Mouse (Mus musculus): ENCODE results near the gene Arpp21. TPM values are rescaled to one million over a fixed set of nuclear protein-coding genes. Genes with fewer than 3 reads are reported as not detected.

The Arpp21 gene
- polyA plus RNA-seq, 1 experiment from 2014 or later = 1.0 TPM

DNA sequence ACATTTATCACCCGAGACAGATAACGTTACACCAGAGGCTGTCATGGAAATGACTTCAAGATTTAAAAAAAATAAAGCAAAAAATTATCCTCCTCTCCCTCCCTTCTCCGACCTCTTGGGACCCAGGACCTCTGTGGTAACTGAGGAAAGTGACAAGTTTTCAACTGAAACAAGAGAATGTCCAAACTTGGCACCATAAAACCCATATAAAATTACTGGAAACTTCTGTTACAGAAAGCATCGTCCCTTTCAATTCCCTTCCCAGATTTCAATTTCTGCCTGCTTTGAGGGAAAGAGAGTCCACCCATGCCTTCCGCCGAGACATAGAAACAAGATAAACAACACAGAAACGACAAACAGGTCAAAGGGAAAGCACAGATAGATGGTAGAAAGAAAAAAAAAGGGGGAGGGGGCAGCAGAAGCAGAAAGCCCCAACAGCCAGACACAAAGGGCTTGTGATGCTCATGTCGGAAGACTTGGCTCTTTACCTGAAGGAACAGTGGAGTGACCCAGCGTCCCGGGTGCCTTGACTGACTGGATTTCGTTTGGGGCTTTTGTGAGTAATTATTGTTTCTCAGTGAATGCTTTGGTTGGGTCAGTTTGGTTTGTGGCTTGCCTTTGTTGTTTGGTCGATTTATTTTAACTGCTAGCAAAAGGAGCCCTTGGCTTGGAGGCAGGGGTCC lies 1.8 kb downstream of the Arpp21 start:
- ATAC-seq (replicated peaks; ENCODE audit: low FRiP score, low TSS enrichment, low read depth) = no peak
- WGBS = 18% methylated on average over 12 of the region's 12 CpGs
- no peaks in the 10 kb centered on the region for H3K9me3 ChIP-seq (ENCODE audit: control insufficient read depth, low read length)
- H3K27ac ChIP-seq (ENCODE audit: low read depth) = no peak overlapping the region
- no peak for DNase-seq (ENCODE audit: low spot score)
- no peaks in the 10 kb centered on the region for H3K36me3 ChIP-seq (ENCODE audit: control insufficient read depth, insufficient read depth, low read length)
- H3K9ac ChIP-seq (ENCODE audit: low read length) = no peak overlapping the region
- H3K4me1 ChIP-seq (replicated peaks; ENCODE audit: control insufficient read depth, insufficient read depth, low read length) = 0 out of 2 replicates have a peak, but pooled peaks cover 3% of the 10 kb centered on the region
- peak overlapping the region; percentile 28; the same call in 1 of the 2 replicates for H3K4me3 ChIP-seq (ENCODE audit: low read depth, low read length)
- peaks cover 67% of the 10 kb centered on the region for H3K27me3 ChIP-seq (replicated peaks; ENCODE audit: control insufficient read depth, insufficient read depth, low read length)
- H3K4me2 ChIP-seq (ENCODE audit: low read length) = peak overlapping the region; percentile 47

- no peaks in the 10 kb centered on the region for H3K9me3 ChIP-seq (ENCODE audit: control insufficient read depth, low read length)
- WGBS = 71% methylated on average over 6 of the region's 6 CpGs
- H3K27me3 ChIP-seq (replicated peaks; ENCODE audit: control insufficient read depth, insufficient read depth, low read length) = peaks cover 65% of the 10 kb centered on the region
- no peak overlapping the region for H3K4me3 ChIP-seq (ENCODE audit: low read depth, low read length)
- H3K4me2 ChIP-seq (ENCODE audit: low read length) = no peak overlapping the region
- no peak for ATAC-seq (replicated peaks; ENCODE audit: low FRiP score, low TSS enrichment, low read depth)
- H3K9ac ChIP-seq (ENCODE audit: low read length) = no peak overlapping the region
- DNase-seq (ENCODE audit: low spot score) = no peak
- H3K4me1 ChIP-seq (replicated peaks; ENCODE audit: control insufficient read depth, insufficient read depth, low read length) = 0 out of 2 replicates have a peak, but pooled peaks cover 3% of the 10 kb centered on the region
- H3K36me3 ChIP-seq (ENCODE audit: control insufficient read depth, insufficient read depth, low read length) = no peaks in the 10 kb centered on the region
- no peak overlapping the region for H3K27ac ChIP-seq (ENCODE audit: low read depth)
These were observed 2.4 kb downstream of the Arpp21 start for GRCm38 (mm10) chr9:112233378-112233777.

- DNase-seq (ENCODE audit: low spot score) = no peak
- peaks cover 60% of the 10 kb centered on the region for H3K27me3 ChIP-seq (replicated peaks; ENCODE audit: control insufficient read depth, insufficient read depth, low read length)
- WGBS = 65% methylated on average over 8 of the region's 8 CpGs
- no peaks in the 10 kb centered on the region for H3K36me3 ChIP-seq (ENCODE audit: control insufficient read depth, insufficient read depth, low read length)
- H3K27ac ChIP-seq (ENCODE audit: low read depth) = no peak overlapping the region
- no peak for ATAC-seq (replicated peaks; ENCODE audit: low FRiP score, low TSS enrichment, low read depth)
- no peaks in the 10 kb centered on the region for H3K9me3 ChIP-seq (ENCODE audit: control insufficient read depth, low read length)
- no peak overlapping the region for H3K9ac ChIP-seq (ENCODE audit: low read length)
- H3K4me3 ChIP-seq (ENCODE audit: low read depth, low read length) = no peak overlapping the region
- 0 out of 2 replicates have a peak, but pooled peaks cover 3% of the 10 kb centered on the region for H3K4me1 ChIP-seq (replicated peaks; ENCODE audit: control insufficient read depth, insufficient read depth, low read length)
- H3K4me2 ChIP-seq (ENCODE audit: low read length) = no peak overlapping the region
These were observed 3.7 kb downstream of the Arpp21 start for GRCm38 (mm10) chr9:112231935-112232575.

GRCm38 (mm10) chr9:112231383-112231782 lies 4.4 kb downstream of the Arpp21 start:
- WGBS = 74% methylated on average over 5 of the region's 5 CpGs
- DNase-seq (ENCODE audit: low spot score) (no peak), ATAC-seq (replicated peaks; ENCODE audit: low FRiP score, low TSS enrichment, low read depth) (no peak)
- no peaks in the 10 kb centered on the region for H3K9me3 ChIP-seq (ENCODE audit: control insufficient read depth, low read length)
- no peak overlapping the region for H3K9ac ChIP-seq (ENCODE audit: low read length)
- no peaks in the 10 kb centered on the region for H3K36me3 ChIP-seq (ENCODE audit: control insufficient read depth, insufficient read depth, low read length)
- H3K27me3 ChIP-seq (replicated peaks; ENCODE audit: control insufficient read depth, insufficient read depth, low read length) = peaks cover 60% of the 10 kb centered on the region
- no peak overlapping the region for H3K4me3 ChIP-seq (ENCODE audit: low read depth, low read length)
- H3K4me2 ChIP-seq (ENCODE audit: low read length) = no peak overlapping the region
- H3K4me1 ChIP-seq (replicated peaks; ENCODE audit: control insufficient read depth, insufficient read depth, low read length) = 0 out of 2 replicates have a peak, but pooled peaks cover 3% of the 10 kb centered on the region
- no peak overlapping the region for H3K27ac ChIP-seq (ENCODE audit: low read depth)

DNA sequence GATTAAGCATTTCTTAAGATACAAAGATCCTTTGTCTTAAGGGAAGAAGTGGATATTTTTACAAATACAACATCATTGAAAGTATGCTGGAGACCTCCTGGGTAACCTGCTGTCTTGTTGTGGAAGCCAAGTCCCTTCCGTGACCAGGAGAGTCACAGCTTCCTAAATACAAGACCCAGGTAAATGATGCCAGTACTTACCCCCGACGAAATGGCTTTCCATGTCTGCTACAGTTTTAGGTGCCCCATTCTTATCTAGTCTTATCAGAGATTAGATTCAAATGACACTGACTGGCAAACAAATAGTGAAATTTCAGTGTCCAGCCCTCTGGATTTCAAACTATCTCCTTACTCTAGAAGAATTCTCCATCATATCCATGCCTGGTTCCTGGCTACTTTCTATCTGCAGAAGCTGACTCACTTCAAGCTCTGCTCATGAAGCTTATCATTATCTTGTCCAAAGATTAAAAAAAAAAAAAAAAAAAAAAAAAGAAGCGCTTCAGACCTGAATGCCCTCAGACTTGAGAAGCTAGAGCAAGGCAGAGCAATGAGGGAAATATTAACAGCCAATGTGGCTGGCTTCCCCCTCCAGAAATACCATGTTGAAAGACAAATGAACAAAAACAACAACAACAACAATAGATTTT lies 4.9 kb downstream of the Arpp21 start:
- no peak overlapping the region for H3K27ac ChIP-seq (ENCODE audit: low read depth)

GRCm38 (mm10) chr9:112228470-112228869 lies 7.3 kb downstream of the Arpp21 start:
- ATAC-seq (replicated peaks; ENCODE audit: low FRiP score, low TSS enrichment, low read depth) = no peak
- no peak overlapping the region for H3K4me3 ChIP-seq (ENCODE audit: low read depth, low read length)
- H3K27ac ChIP-seq (ENCODE audit: low read depth) = no peak overlapping the region
- H3K4me1 ChIP-seq (replicated peaks; ENCODE audit: control insufficient read depth, insufficient read depth, low read length) = no peaks in the 10 kb centered on the region
- WGBS = 72% methylated on average over 3 of the region's 3 CpGs
- no peak overlapping the region for H3K9ac ChIP-seq (ENCODE audit: low read length)
- peaks cover 31% of the 10 kb centered on the region for H3K27me3 ChIP-seq (replicated peaks; ENCODE audit: control insufficient read depth, insufficient read depth, low read length)
- no peak for DNase-seq (ENCODE audit: low spot score)
- H3K9me3 ChIP-seq (ENCODE audit: control insufficient read depth, low read length) = no peaks in the 10 kb centered on the region
- no peak overlapping the region for H3K4me2 ChIP-seq (ENCODE audit: low read length)
- no peaks in the 10 kb centered on the region for H3K36me3 ChIP-seq (ENCODE audit: control insufficient read depth, insufficient read depth, low read length)

More for the DNA sequence above, 4.9 kb downstream of the Arpp21 start:
- Histone ChIP-seq H3K4me1 (replicated peaks; ENCODE audit: control insufficient read depth, insufficient read depth, low read length) (0 out of 2 replicates have a peak, but pooled peaks cover 3% of the 10 kb centered on the region), H3K4me2 (ENCODE audit: low read length) (no peak overlapping the region), H3K36me3 (ENCODE audit: control insufficient read depth, insufficient read depth, low read length) (no peaks in the 10 kb centered on the region), H3K9ac (ENCODE audit: low read length) (no peak overlapping the region), H3K4me3 (ENCODE audit: low read depth, low read length) (no peak overlapping the region), H3K9me3 (ENCODE audit: control insufficient read depth, low read length) (no peaks in the 10 kb centered on the region), H3K27me3 (replicated peaks; ENCODE audit: control insufficient read depth, insufficient read depth, low read length) (peaks cover 55% of the 10 kb centered on the region)
- DNase-seq (ENCODE audit: low spot score) = no peak
- no peak for ATAC-seq (replicated peaks; ENCODE audit: low FRiP score, low TSS enrichment, low read depth)
- 81% methylated on average over 4 of the region's 4 CpGs for WGBS

DNA sequence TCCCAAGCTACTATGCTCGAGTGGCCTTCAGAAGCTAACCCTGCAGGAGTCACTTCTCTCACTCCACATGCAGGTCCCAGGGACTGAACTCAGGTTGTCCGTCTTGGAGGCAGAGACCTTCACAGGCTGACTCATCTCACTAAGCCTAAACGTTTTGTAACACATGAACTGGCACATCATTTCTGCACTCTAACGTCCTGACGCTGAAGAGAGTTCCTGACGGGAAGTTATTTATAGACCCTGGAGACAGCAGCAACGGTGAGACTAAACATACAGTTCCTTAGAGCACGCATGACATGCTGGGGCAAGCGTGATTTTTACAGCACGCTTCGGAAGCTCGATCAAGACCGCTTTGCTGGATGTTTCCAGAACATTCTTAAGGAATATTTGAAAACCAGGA lies 8.6 kb downstream of the Arpp21 start:
- no peaks in the 10 kb centered on the region for H3K36me3 ChIP-seq (ENCODE audit: control insufficient read depth, insufficient read depth, low read length)
- 42% methylated on average over 13 of the region's 13 CpGs for WGBS
- no peak overlapping the region for H3K27ac ChIP-seq (ENCODE audit: low read depth)
- DNase-seq (ENCODE audit: low spot score) (no peak), ATAC-seq (replicated peaks; ENCODE audit: low FRiP score, low TSS enrichment, low read depth) (no peak)
- H3K27me3 ChIP-seq (replicated peaks; ENCODE audit: control insufficient read depth, insufficient read depth, low read length) = peaks cover 18% of the 10 kb centered on the region
- no peak overlapping the region for H3K9ac ChIP-seq (ENCODE audit: low read length)
- no peaks in the 10 kb centered on the region for H3K4me1 ChIP-seq (replicated peaks; ENCODE audit: control insufficient read depth, insufficient read depth, low read length)
- H3K4me2 ChIP-seq (ENCODE audit: low read length) = no peak overlapping the region
- H3K4me3 ChIP-seq (ENCODE audit: low read depth, low read length) = no peak overlapping the region
- H3K9me3 ChIP-seq (ENCODE audit: control insufficient read depth, low read length) = no peaks in the 10 kb centered on the region

GRCm38 (mm10) chr9:112226511-112226910 lies 9.2 kb downstream of the Arpp21 start:
- H3K9me3 ChIP-seq (ENCODE audit: control insufficient read depth, low read length) = no peaks in the 10 kb centered on the region
- no peak overlapping the region for H3K4me3 ChIP-seq (ENCODE audit: low read depth, low read length)
- ATAC-seq (replicated peaks; ENCODE audit: low FRiP score, low TSS enrichment, low read depth) = no peak
- H3K36me3 ChIP-seq (ENCODE audit: control insufficient read depth, insufficient read depth, low read length) = no peaks in the 10 kb centered on the region
- no peak overlapping the region for H3K9ac ChIP-seq (ENCODE audit: low read length)
- DNase-seq (ENCODE audit: low spot score) = no peak
- peaks cover 12% of the 10 kb centered on the region; the same call in 1 of the 2 replicates for H3K27me3 ChIP-seq (replicated peaks; ENCODE audit: control insufficient read depth, insufficient read depth, low read length)
- H3K4me2 ChIP-seq (ENCODE audit: low read length) = no peak overlapping the region
- H3K27ac ChIP-seq (ENCODE audit: low read depth) = no peak overlapping the region
- H3K4me1 ChIP-seq (replicated peaks; ENCODE audit: control insufficient read depth, insufficient read depth, low read length) = no peaks in the 10 kb centered on the region
- WGBS = 20% methylated on average over 1 of the region's 1 CpGs
